8 mouse cellular contexts compared by ENCODE assay signal in genomic region chr7:28765211-28765610, GRCm38 (mm10). TPM values are rescaled to one million over a fixed set of nuclear protein-coding genes. Genes with fewer than 3 reads are reported as not detected.
DNase-seq lines count a peak whose midpoint lies in the region; ATAC-seq and TF ChIP-seq lines count a peak whose summit lies in the region.

No protein-coding gene starts in this region.

- H3K79me2 ChIP-seq in liver, adult 2 months (ENCODE audit: control insufficient read depth, insufficient read depth, low read length), result peaks cover 28% of the 10 kb centered on the region; the same call in 1 of the 2 replicates
- H3K79me2 ChIP-seq in myocyte (ENCODE audit: control insufficient read depth, insufficient read depth), result peaks cover 18% of the 10 kb centered on the region

- 55% methylated on average over 6 of the region's 6 CpGs for WGBS in liver, adult 2 months
- WGBS in embryonic facial prominence, embryonic 11.5 days, result 86% methylated on average over 6 of the region's 6 CpGs
- 80% methylated on average over 6 of the region's 6 CpGs for WGBS in intestine, embryonic 15.5 days

- 0 out of 2 replicates have a peak overlapping the region, but pooled peaks have one; percentile 1 for H3K4me2 ChIP-seq in embryonic facial prominence, embryonic 11.5 days (ENCODE audit: low read depth, low read length)
- peak overlapping the region; percentile 75 for H3K4me2 ChIP-seq in intestine, embryonic 15.5 days (replicated peaks)
- peak overlapping the region; percentile 98 for H3K4me2 ChIP-seq in myocyte (ENCODE audit: low read depth)

- no peaks in the 10 kb centered on the region; the same call in 1 of the 2 replicates for H3K36me3 ChIP-seq in liver, adult 2 months (ENCODE audit: control insufficient read depth, insufficient read depth, low read length)
- H3K36me3 ChIP-seq in embryonic facial prominence, embryonic 11.5 days (replicated peaks; ENCODE audit: control insufficient read depth, insufficient read depth, low read depth, low read length), result no peaks in the 10 kb centered on the region
- H3K36me3 ChIP-seq in intestine, embryonic 15.5 days, result peaks cover 10% of the 10 kb centered on the region
- peaks cover 5% of the 10 kb centered on the region for H3K36me3 ChIP-seq in myocyte (ENCODE audit: control insufficient read depth, insufficient read depth)

- ATAC-seq in embryonic facial prominence, embryonic 11.5 days (replicated peaks; ENCODE audit: insufficient number of reproducible peaks, low FRiP score, low TSS enrichment, low read depth), result no peak
- no peak for ATAC-seq in intestine, embryonic 15.5 days

- H3K4me3 ChIP-seq in liver, adult 2 months (ENCODE audit: insufficient read depth, low read depth, low read length), result peak overlapping the region; percentile 99; the same call in 1 of the 2 replicates
- H3K4me3 ChIP-seq in embryonic facial prominence, embryonic 11.5 days (ENCODE audit: low read depth, low read length), result no peak overlapping the region
- peak overlapping the region; percentile 78; the same call in 1 of the 2 replicates for H3K4me3 ChIP-seq in intestine, embryonic 15.5 days (replicated peaks)
- peak overlapping the region; percentile 65 for H3K4me3 ChIP-seq in myocyte

- no peak overlapping the region for H3ac ChIP-seq in myocyte (ENCODE audit: control insufficient read depth, insufficient read length)

- H3K27me3 ChIP-seq in liver, adult 2 months (ENCODE audit: control insufficient read depth, insufficient read depth, low read length), result no peaks in the 10 kb centered on the region
- no peaks in the 10 kb centered on the region for H3K27me3 ChIP-seq in embryonic facial prominence, embryonic 11.5 days (ENCODE audit: control insufficient read depth, insufficient read depth, low read length)
- no peaks in the 10 kb centered on the region for H3K27me3 ChIP-seq in intestine, embryonic 15.5 days (replicated peaks)
- no peaks in the 10 kb centered on the region for H3K27me3 ChIP-seq in myocyte (ENCODE audit: control insufficient read depth, insufficient read depth, insufficient read length)

- no peak overlapping the region for H3K9ac ChIP-seq in liver, adult 2 months (ENCODE audit: low read depth, low read length)
- no peak overlapping the region for H3K9ac ChIP-seq in embryonic facial prominence, embryonic 11.5 days (replicated peaks; ENCODE audit: low read length)
- H3K9ac ChIP-seq in intestine, embryonic 15.5 days, result no peak overlapping the region

- H3K4me1 ChIP-seq in liver, adult 2 months (ENCODE audit: control insufficient read depth, insufficient read depth, low read length), result peaks cover 11% of the 10 kb centered on the region
- no peaks in the 10 kb centered on the region for H3K4me1 ChIP-seq in embryonic facial prominence, embryonic 11.5 days (ENCODE audit: control insufficient read depth, insufficient read depth, low read length)
- peaks cover 17% of the 10 kb centered on the region for H3K4me1 ChIP-seq in intestine, embryonic 15.5 days (replicated peaks)

- no peaks in the 10 kb centered on the region for H3K9me3 ChIP-seq in embryonic facial prominence, embryonic 11.5 days (replicated peaks; ENCODE audit: control insufficient read depth, low read length)
- H3K9me3 ChIP-seq in intestine, embryonic 15.5 days, result no peaks in the 10 kb centered on the region

- TF ChIP-seq CTCF in liver, adult 2 months (IDR thresholded peaks at IDR 0.05; ENCODE audit: low read depth, low read length), result no peak

- no peak overlapping the region for H3K27ac ChIP-seq in liver, adult 2 months (replicated peaks; ENCODE audit: insufficient read depth, low read depth, low read length)
- H3K27ac ChIP-seq in embryonic facial prominence, embryonic 11.5 days (replicated peaks; ENCODE audit: low read depth, low read length), result no peak overlapping the region
- H3K27ac ChIP-seq in intestine, embryonic 15.5 days, result no peak overlapping the region

- no peak for TF ChIP-seq POLR2A in liver, adult 2 months (IDR thresholded peaks at IDR 0.05; ENCODE audit: extremely low read depth, insufficient read depth, low read length)
- TF ChIP-seq POLR2A in myocyte (IDR thresholded peaks at IDR 0.05; ENCODE audit: insufficient read length, low read depth), result no peak

- no peak for DNase-seq in liver, adult 2 months (ENCODE audit: extremely low read depth, low read depth, low spot score)
- no peak for DNase-seq in liver
- no peak for DNase-seq in embryonic facial prominence, embryonic 11.5 days (ENCODE audit: low spot score)
- DNase-seq in retina, embryonic 14.5 days (ENCODE audit: low spot score), result no peak
- no peak for DNase-seq in frontal cortex, postnatal 14 days (ENCODE audit: low spot score in 2 of 2)
- no peak for DNase-seq in layer of hippocampus, adult 8-10 months (ENCODE audit: low spot score in 2 of 2)

TF ChIP-seq in myocyte, 11 proteins besides CTCF, POLR2A, EP300 and RAD21:
- no peak for TF ChIP-seq CEBPB (IDR thresholded peaks at IDR 0.05; ENCODE audit: insufficient read depth, poor library complexity, severe bottlenecking)
- TF ChIP-seq E2F4 (IDR thresholded peaks at IDR 0.05; ENCODE audit: insufficient read depth), result no peak

RNA-seq across cellular contexts. Expression of gene Sirt2, which starts 1.3 kb away (rescaled TPM):
- total RNA-seq in liver, adult 2 months (2014; rRNA removed), result 15.1 and 21.4 TPM in 2 replicates
- 52.9 and 56.7 TPM in 2 replicates for polyA plus RNA-seq in liver, adult 2 months (2012; rRNA removed)
- polyA plus RNA-seq in embryonic facial prominence, embryonic 11.5 days (2014; fragmentation: Nextera tagmentation; extraction: Ambion mirVana), result 65.6 and 67.2 TPM in 2 replicates
- polyA plus RNA-seq in intestine, embryonic 15.5 days (2015; fragmentation: Nextera tagmentation; extraction: Ambion mirVana), result 54.9 and 60.3 TPM in 2 replicates
- 100.0 TPM for polyA plus RNA-seq in myocyte (2012; fragmentation: generic; extraction: Trizol)
- 100 to 1,000 TPM; 129 to 157 (median 142) TPM for total RNA-seq in layer of hippocampus, adult 8-10 months (2022)

RNA-seq across cellular contexts. Expression of gene Nfkbib, which starts 2.1 kb away (rescaled TPM):
- total RNA-seq in liver, adult 2 months (2014; rRNA removed), result 6.1 and 7.3 TPM in 2 replicates
- polyA plus RNA-seq in liver, adult 2 months (2012; rRNA removed), result 39.9 and 46.3 TPM in 2 replicates
- polyA plus RNA-seq in embryonic facial prominence, embryonic 11.5 days (2014; fragmentation: Nextera tagmentation; extraction: Ambion mirVana), result 33.4 and 41.0 TPM in 2 replicates
- 40.2 and 43.7 TPM in 2 replicates for polyA plus RNA-seq in intestine, embryonic 15.5 days (2015; fragmentation: Nextera tagmentation; extraction: Ambion mirVana)
- polyA plus RNA-seq in myocyte (2012; fragmentation: generic; extraction: Trizol), result 59.3 TPM
- 10 to 100 TPM; 23.0 to 25.5 (median 24.7) TPM for total RNA-seq in layer of hippocampus, adult 8-10 months (2022)

RNA-seq across cellular contexts. Expression of gene Ccer2, which starts 9.2 kb away (rescaled TPM):
- total RNA-seq in liver, adult 2 months (2014; rRNA removed), result not detected in 2 replicates
- not detected in 2 replicates for polyA plus RNA-seq in liver, adult 2 months (2012; rRNA removed)
- polyA plus RNA-seq in embryonic facial prominence, embryonic 11.5 days (2014; fragmentation: Nextera tagmentation; extraction: Ambion mirVana), result 1.5 and 2.0 TPM in 2 replicates
- polyA plus RNA-seq in intestine, embryonic 15.5 days (2015; fragmentation: Nextera tagmentation; extraction: Ambion mirVana), result not detected in 2 replicates
- not detected for polyA plus RNA-seq in myocyte (2012; fragmentation: generic; extraction: Trizol)
- total RNA-seq in layer of hippocampus, adult 8-10 months (2022), result 1 to 10 TPM in 2 of 4 experiments, under 1 TPM in 2; 0.32 to 1.4 (median 0.87) TPM

RNA-seq across cellular contexts. Expression of gene Sars2, which starts 23.4 kb away (rescaled TPM):
- 4.6 and 6.4 TPM in 2 replicates for total RNA-seq in liver, adult 2 months (2014; rRNA removed)
- polyA plus RNA-seq in liver, adult 2 months (2012; rRNA removed), result 21.9 and 25.3 TPM in 2 replicates
- polyA plus RNA-seq in embryonic facial prominence, embryonic 11.5 days (2014; fragmentation: Nextera tagmentation; extraction: Ambion mirVana), result 28.2 and 29.9 TPM in 2 replicates
- polyA plus RNA-seq in intestine, embryonic 15.5 days (2015; fragmentation: Nextera tagmentation; extraction: Ambion mirVana), result 22.6 and 25.1 TPM in 2 replicates
- polyA plus RNA-seq in myocyte (2012; fragmentation: generic; extraction: Trizol), result 10.5 TPM
- total RNA-seq in layer of hippocampus, adult 8-10 months (2022), result 10 to 100 TPM; 11.2 to 13.9 (median 12.0) TPM

RNA-seq across cellular contexts. Expression of gene Rinl, which starts 23.6 kb away (rescaled TPM):
- total RNA-seq in liver, adult 2 months (2014; rRNA removed), result 1.4 TPM in 2 replicates
- polyA plus RNA-seq in liver, adult 2 months (2012; rRNA removed), result 1.2 and 1.8 TPM in 2 replicates
- 2.3 and 3.2 TPM in 2 replicates for polyA plus RNA-seq in embryonic facial prominence, embryonic 11.5 days (2014; fragmentation: Nextera tagmentation; extraction: Ambion mirVana)
- 4.5 and 5.6 TPM in 2 replicates for polyA plus RNA-seq in intestine, embryonic 15.5 days (2015; fragmentation: Nextera tagmentation; extraction: Ambion mirVana)
- polyA plus RNA-seq in myocyte (2012; fragmentation: generic; extraction: Trizol), result 0.12 TPM
- 1 to 10 TPM; 2.5 to 5.3 (median 3.8) TPM for total RNA-seq in layer of hippocampus, adult 8-10 months (2022)

Comparison
In these comparisons a context has a peak if more than half of its experiments do, and no peak if none do; other contexts are left out.
1. H3K4me2 ChIP-seq: peak in every context shown above with its lines; median percentile 98 in myocyte; 75 in intestine, embryonic 15.5 days; 1 in embryonic facial prominence, embryonic 11.5 days.